Mouse (Mus musculus): Measurements from ENCODE around the gene Prkch.

- TF ChIP-seq CTCF (IDR thresholded peaks at IDR 0.05; ENCODE audit: extremely low read depth, insufficient read depth, insufficient read length, insufficient replicate concordance): no peak
- TF ChIP-seq POLR2A (IDR thresholded peaks at IDR 0.05; ENCODE audit: low read depth, low read length): no peak
Measured at GRCm38 (mm10) chr12:73788850-73789249, 204.3 kb downstream of the Prkch start.

Measured in spleen, adult 2 months (tissue).